Mouse (Mus musculus): ENCODE data around the gene H2-DMb1. TPM values are rescaled to one million over a fixed set of nuclear protein-coding genes. Genes with fewer than 3 reads are reported as not detected.
A peak's percentile ranks its signal among the peaks of the same experiment; 100 is the strongest.

H2-DMb1 gene
- polyA plus RNA-seq (2015; fragmentation: Nextera tagmentation; extraction: Ambion mirVana) = 3.2 TPM in 2 replicates

- Histone ChIP-seq H3K27ac (no peak within 1 kb of the TSS), H3K9me3 (no peaks in the 10 kb centered on the region), H3K36me3 (no peaks in the 10 kb centered on the region), H3K9ac (no peak within 1 kb of the TSS), H3K4me3 (replicated peaks) (no peak within 1 kb of the TSS), H3K4me1 (replicated peaks) (no peaks in the 10 kb centered on the region), H3K27me3 (replicated peaks) (no peaks in the 10 kb centered on the region), H3K4me2 (replicated peaks) (no peak within 1 kb of the TSS)
- no peak for ATAC-seq
- WGBS = 58% methylated on average over 4 of the region's 4 CpGs
Measured at GRCm38 (mm10) chr17:34152923-34153322, at the start of gene H2-DMb1. Gene H2-DMb1, plus strand, starts transcription at chr17:34153072.

GRCm38 (mm10) chr17:34104804-34105203 lies 48.1 kb upstream of the H2-DMb1 start:
- Histone ChIP-seq H3K9ac (no peak overlapping the region), H3K4me1 (replicated peaks) (no peaks in the 10 kb centered on the region; the same call in 1 of the 2 replicates), H3K36me3 (peaks cover 8% of the 10 kb centered on the region; the same call in 1 of the 2 replicates), H3K4me3 (replicated peaks) (no peak overlapping the region), H3K27ac (no peak overlapping the region), H3K27me3 (replicated peaks) (no peaks in the 10 kb centered on the region), H3K4me2 (replicated peaks) (no peak overlapping the region), H3K9me3 (no peaks in the 10 kb centered on the region)
- 72% methylated on average over 9 of the region's 9 CpGs for WGBS
- no peak for ATAC-seq

GRCm38 (mm10) chr17:34106555-34106954 lies 46.3 kb upstream of the H2-DMb1 start:
- Histone ChIP-seq H3K9ac (no peak overlapping the region), H3K4me1 (replicated peaks) (0 out of 2 replicates have a peak, but pooled peaks cover 3% of the 10 kb centered on the region), H3K36me3 (peaks cover 23% of the 10 kb centered on the region), H3K9me3 (no peaks in the 10 kb centered on the region), H3K27me3 (replicated peaks) (no peaks in the 10 kb centered on the region), H3K4me2 (replicated peaks) (no peak overlapping the region), H3K4me3 (replicated peaks) (no peak overlapping the region), H3K27ac (no peak overlapping the region)
- WGBS = 88% methylated on average over 7 of the region's 7 CpGs
- ATAC-seq = no peak

GRCm38 (mm10) chr17:34107109-34107867 lies 45.6 kb upstream of the H2-DMb1 start:
- Histone ChIP-seq H3K9me3 (no peaks in the 10 kb centered on the region), H3K36me3 (peaks cover 27% of the 10 kb centered on the region), H3K4me1 (replicated peaks) (0 out of 2 replicates have a peak, but pooled peaks cover 3% of the 10 kb centered on the region), H3K4me2 (replicated peaks) (no peak overlapping the region), H3K4me3 (replicated peaks) (no peak overlapping the region), H3K27ac (no peak overlapping the region), H3K27me3 (replicated peaks) (no peaks in the 10 kb centered on the region), H3K9ac (no peak overlapping the region)
- 83% methylated on average over 7 of the region's 7 CpGs for WGBS
- ATAC-seq = no peak

GRCm38 (mm10) chr17:34108460-34108859 lies 44.4 kb upstream of the H2-DMb1 start:
- Histone ChIP-seq H3K4me3 (replicated peaks) (no peak overlapping the region), H3K9ac (no peak overlapping the region), H3K9me3 (no peaks in the 10 kb centered on the region), H3K4me2 (replicated peaks) (no peak overlapping the region), H3K4me1 (replicated peaks) (0 out of 2 replicates have a peak, but pooled peaks cover 3% of the 10 kb centered on the region), H3K36me3 (peaks cover 39% of the 10 kb centered on the region), H3K27me3 (replicated peaks) (no peaks in the 10 kb centered on the region), H3K27ac (no peak overlapping the region)
- 71% methylated on average over 6 of the region's 6 CpGs for WGBS
- ATAC-seq = no peak

GRCm38 (mm10) chr17:34109038-34109805 lies 43.6 kb upstream of the H2-DMb1 start:
- H3K27ac ChIP-seq = no peak overlapping the region
- ATAC-seq = peak; percentile 23; the same call in 1 of the 2 replicates
- WGBS = 78% methylated on average over 14 of the region's 14 CpGs
- H3K4me1 ChIP-seq (replicated peaks) = 0 out of 2 replicates have a peak, but pooled peaks cover 3% of the 10 kb centered on the region
- H3K9me3 ChIP-seq = no peaks in the 10 kb centered on the region
- peaks cover 47% of the 10 kb centered on the region for H3K36me3 ChIP-seq
- H3K9ac ChIP-seq = no peak overlapping the region
- no peak overlapping the region for H3K4me3 ChIP-seq (replicated peaks)
- H3K4me2 ChIP-seq (replicated peaks) = no peak overlapping the region
- H3K27me3 ChIP-seq (replicated peaks) = no peaks in the 10 kb centered on the region

- Histone ChIP-seq H3K36me3 (peaks cover 53% of the 10 kb centered on the region), H3K27ac (no peak overlapping the region), H3K9me3 (no peaks in the 10 kb centered on the region), H3K27me3 (replicated peaks) (no peaks in the 10 kb centered on the region), H3K4me3 (replicated peaks) (no peak overlapping the region), H3K9ac (no peak overlapping the region), H3K4me1 (replicated peaks) (peaks cover 9% of the 10 kb centered on the region; the same call in 1 of the 2 replicates), H3K4me2 (replicated peaks) (no peak overlapping the region)
- WGBS = 62% methylated on average over 3 of the region's 3 CpGs
- peak; percentile 47 for ATAC-seq
Measured at GRCm38 (mm10) chr17:34109806-34110195, 43.1 kb upstream of the H2-DMb1 start.

- peaks cover 58% of the 10 kb centered on the region for H3K36me3 ChIP-seq
- H3K27ac ChIP-seq = no peak overlapping the region
- no peak overlapping the region for H3K9ac ChIP-seq
- no peak overlapping the region for H3K4me2 ChIP-seq (replicated peaks)
- H3K4me1 ChIP-seq (replicated peaks) = peaks cover 14% of the 10 kb centered on the region; the same call in 1 of the 2 replicates
- ATAC-seq = 0 out of 2 replicates have a peak, but pooled peaks have one; percentile 18
- H3K9me3 ChIP-seq = no peaks in the 10 kb centered on the region
- H3K27me3 ChIP-seq (replicated peaks) = no peaks in the 10 kb centered on the region
- WGBS = 56% methylated on average over 8 of the region's 8 CpGs
- no peak overlapping the region for H3K4me3 ChIP-seq (replicated peaks)
Measured at GRCm38 (mm10) chr17:34110309-34110708, 42.6 kb upstream of the H2-DMb1 start.

GRCm38 (mm10) chr17:34114114-34114513 lies 38.8 kb upstream of the H2-DMb1 start:
- H3K27me3 ChIP-seq (replicated peaks) = no peaks in the 10 kb centered on the region
- no peak overlapping the region for H3K27ac ChIP-seq
- H3K4me1 ChIP-seq (replicated peaks) = peaks cover 27% of the 10 kb centered on the region
- H3K4me3 ChIP-seq (replicated peaks) = no peak overlapping the region
- no peak for ATAC-seq
- H3K9me3 ChIP-seq = no peaks in the 10 kb centered on the region
- H3K36me3 ChIP-seq = peaks cover 79% of the 10 kb centered on the region
- H3K9ac ChIP-seq = no peak overlapping the region
- WGBS = 93% methylated on average over 7 of the region's 7 CpGs
- no peak overlapping the region for H3K4me2 ChIP-seq (replicated peaks)

GRCm38 (mm10) chr17:34116736-34117370 lies 36.0 kb upstream of the H2-DMb1 start:
- Histone ChIP-seq H3K4me2 (replicated peaks) (peak overlapping the region; percentile 82), H3K27me3 (replicated peaks) (no peaks in the 10 kb centered on the region), H3K9ac (peak overlapping the region; percentile 48), H3K4me1 (replicated peaks) (peaks cover 24% of the 10 kb centered on the region), H3K27ac (no peak overlapping the region), H3K36me3 (peaks cover 57% of the 10 kb centered on the region), H3K9me3 (no peaks in the 10 kb centered on the region), H3K4me3 (replicated peaks) (peak overlapping the region; percentile 92)
- WGBS = 21% methylated on average over 7 of the region's 7 CpGs
- ATAC-seq = no peak

GRCm38 (mm10) chr17:34117421-34118112 lies 35.3 kb upstream of the H2-DMb1 start:
- ATAC-seq = no peak
- Histone ChIP-seq H3K9me3 (no peaks in the 10 kb centered on the region), H3K27me3 (replicated peaks) (no peaks in the 10 kb centered on the region), H3K4me2 (replicated peaks) (peak overlapping the region; percentile 82), H3K36me3 (peaks cover 51% of the 10 kb centered on the region), H3K4me3 (replicated peaks) (peak overlapping the region; percentile 92), H3K9ac (peak overlapping the region; percentile 93), H3K27ac (0 out of 2 replicates have a peak overlapping the region, but pooled peaks have one; percentile 100), H3K4me1 (replicated peaks) (peaks cover 24% of the 10 kb centered on the region)
- 1% methylated on average over 5 of the region's 5 CpGs for WGBS

Measured in intestine, embryonic 15.5 days (tissue).